Mouse (Mus musculus) CH12.LX (cell line): ENCODE results near the gene Slc4a4. TPM values are rescaled to one million over a fixed set of nuclear protein-coding genes. Genes with fewer than 3 reads are reported as not detected.
A peak's percentile ranks its signal among the peaks of the same experiment; 100 is the strongest.

Experiments
- DNase-seq: peaks from one replicate; pipeline ENCODE4 v3.0.0-alpha.2; 2013; ENCODE audit errors: extremely low read depth
- H3K27ac ChIP-seq: 2 replicates; pipeline ENCODE4 v1.5.1; 2012; ENCODE audit warnings: low read depth, mild to moderate bottlenecking, control low read depth, moderate library complexity; ENCODE audit not compliant: insufficient read depth
- H3K27me3 ChIP-seq: replicated peaks from 2 replicates; pipeline ENCODE3; 2012; ENCODE audit warnings: inconsistent platforms
- H3K36me3 ChIP-seq, 2 experiments: replicated peaks in 1 of 2; 2 replicates each; pipeline versions ENCODE3 to v1.6.1; 2012; ENCODE audit warnings: inconsistent platforms in 1 of 2, low read length in 1 of 2, mild to moderate bottlenecking in 1 of 2, mixed read lengths in 1 of 2, moderate library complexity in 1 of 2; ENCODE audit not compliant: control insufficient read depth in 1 of 2, insufficient read depth in 1 of 2
- H3K4me1 ChIP-seq, 2 experiments: 2 replicates each; pipeline ENCODE4 v1.6.1; 2012; ENCODE audit warnings: inconsistent platforms in 1 of 2, moderate library complexity in 1 of 2; ENCODE audit not compliant: insufficient read depth in 2 of 2, control insufficient read depth in 1 of 2
- H3K4me2 ChIP-seq: 2 replicates; pipeline ENCODE4 v1.6.1; 2012; ENCODE audit warnings: low read depth, mild to moderate bottlenecking, control low read depth; ENCODE audit not compliant: poor library complexity, insufficient read depth, severe bottlenecking
- H3K4me3 ChIP-seq, 3 experiments: fragments of 150-350 bp in 1 of 3; sonication (generic) in 1 of 3; replicated peaks in 1 of 3; 2 replicates each; pipeline versions ENCODE3 to v1.5.1; 2011 to 2012; ENCODE audit warnings: low read depth in 2 of 3, low read length in 2 of 3, mild to moderate bottlenecking in 2 of 3, moderate library complexity in 2 of 3, control low read depth in 1 of 3, improper control_type of control experiment in 1 of 3, inconsistent platforms in 1 of 3, mixed read lengths in 1 of 3; ENCODE audit not compliant: poor library complexity in 1 of 3
- H3K79me2 ChIP-seq: replicated peaks from 2 replicates; pipeline ENCODE4 v1.6.1; 2012; ENCODE audit warnings: mild to moderate bottlenecking, moderate library complexity; ENCODE audit not compliant: control insufficient read depth, poor library complexity, insufficient read depth, severe bottlenecking; ENCODE audit errors: extremely low read depth
- H3K9ac ChIP-seq: 2 replicates; pipeline ENCODE4 v1.6.1; 2012; ENCODE audit warnings: low read depth, mild to moderate bottlenecking, control low read depth, moderate library complexity; ENCODE audit not compliant: insufficient read depth
- H3K9me3 ChIP-seq: replicated peaks from 2 replicates; pipeline ENCODE3; 2012; ENCODE audit warnings: low read length, inconsistent platforms, mixed read lengths
- CHD1 ChIP-seq: IDR thresholded peaks from 2 replicates; pipeline ENCODE4 v1.6.1; 2012; ENCODE audit warnings: low read depth, low read length, improper control_type of control experiment, inconsistent platforms
- CTCF ChIP-seq, 2 experiments: IDR thresholded peaks in 1 of 2; conservative IDR thresholded peaks in 1 of 2; 2 replicates each; pipeline ENCODE4 v1.5.1; 2011 to 2012; ENCODE audit warnings: low read depth in 2 of 2, low read length in 2 of 2, improper control_type of control experiment in 1 of 2, inconsistent platforms in 1 of 2, mild to moderate bottlenecking in 1 of 2, moderate library complexity in 1 of 2
- E2F4 ChIP-seq: IDR thresholded peaks from 2 replicates; pipeline ENCODE4 v1.6.1; 2011; ENCODE audit warnings: low read depth, low read length, improper control_type of control experiment; ENCODE audit not compliant: insufficient replicate concordance
- ELF1 ChIP-seq: IDR thresholded peaks from 2 replicates; pipeline ENCODE4 v1.6.1; 2014; ENCODE audit warnings: low read depth, mild to moderate bottlenecking, inconsistent platforms, low read length, improper control_type of control experiment
- EP300 ChIP-seq: IDR thresholded peaks from 2 replicates; pipeline ENCODE4 v1.6.1; 2011; ENCODE audit warnings: low read length, improper control_type of control experiment
- ETS1 ChIP-seq: conservative IDR thresholded peaks from 2 replicates; pipeline ENCODE4 v1.6.1; 2012; ENCODE audit warnings: low read depth, mild to moderate bottlenecking, inconsistent platforms, low read length, improper control_type of control experiment, moderate library complexity
- IRF4 ChIP-seq: IDR thresholded peaks from 2 replicates; pipeline ENCODE4 v1.6.1; 2014; ENCODE audit warnings: low read depth, mild to moderate bottlenecking, inconsistent platforms, low read length, improper control_type of control experiment
- JUN ChIP-seq: IDR thresholded peaks from 2 replicates; pipeline ENCODE4 v1.6.1; 2011; ENCODE audit warnings: low read depth, mild to moderate bottlenecking, low read length, improper control_type of control experiment, moderate library complexity; ENCODE audit not compliant: insufficient read depth
- KAT2A ChIP-seq: IDR thresholded peaks from 2 replicates; pipeline ENCODE4 v1.6.1; 2012; ENCODE audit warnings: low read length, improper control_type of control experiment, inconsistent platforms; ENCODE audit not compliant: insufficient replicate concordance
- MAZ ChIP-seq: IDR thresholded peaks from 2 replicates; pipeline ENCODE4 v1.6.1; 2012; ENCODE audit warnings: low read depth, mild to moderate bottlenecking, inconsistent platforms, low read length, improper control_type of control experiment, moderate library complexity
- MXI1 ChIP-seq: IDR thresholded peaks from 2 replicates; pipeline ENCODE4 v1.6.1; 2011; ENCODE audit warnings: mild to moderate bottlenecking, low read depth, low read length, improper control_type of control experiment
- NELFE ChIP-seq: IDR thresholded peaks from 2 replicates; pipeline ENCODE4 v1.6.1; 2011; ENCODE audit warnings: low read depth, low read length, improper control_type of control experiment
- PAX5 ChIP-seq: IDR thresholded peaks from 2 replicates; pipeline ENCODE4 v1.6.1; 2012; ENCODE audit warnings: low read length, inconsistent platforms, mixed read lengths
- POLR2A ChIP-seq: IDR thresholded peaks from 2 replicates; pipeline ENCODE4 v1.6.1; 2011; ENCODE audit warnings: low read depth, mild to moderate bottlenecking, improper control_type of control experiment, low read length
- RAD21 ChIP-seq: IDR thresholded peaks from 2 replicates; pipeline ENCODE4 v1.6.1; 2011; ENCODE audit warnings: low read depth, mild to moderate bottlenecking, low read length, improper control_type of control experiment, moderate library complexity
- SIN3A ChIP-seq: IDR thresholded peaks from 2 replicates; pipeline ENCODE4 v1.6.1; 2012; ENCODE audit warnings: low read length, improper control_type of control experiment, inconsistent platforms
- SMC3 ChIP-seq: IDR thresholded peaks from 2 replicates; pipeline ENCODE4 v1.6.1; 2011; ENCODE audit warnings: low read depth, low read length, improper control_type of control experiment
- TBP ChIP-seq: conservative IDR thresholded peaks from 2 replicates; pipeline ENCODE4 v1.6.1; 2011; ENCODE audit warnings: low read depth, low read length, improper control_type of control experiment
- TCF12 ChIP-seq: IDR thresholded peaks from 2 replicates; pipeline ENCODE4 v1.6.1; 2014; ENCODE audit warnings: low read depth, mild to moderate bottlenecking, inconsistent platforms, low read length, improper control_type of control experiment
- USF2 ChIP-seq: conservative IDR thresholded peaks from 2 replicates; pipeline ENCODE4 v1.6.1; 2011; ENCODE audit warnings: low read depth, low read length, improper control_type of control experiment
- ZC3H11A ChIP-seq: IDR thresholded peaks from 2 replicates; pipeline ENCODE4 v1.6.1; 2012; ENCODE audit warnings: low read depth, mild to moderate bottlenecking, inconsistent platforms, low read length, improper control_type of control experiment
- ZKSCAN1 ChIP-seq: IDR thresholded peaks from 2 replicates; pipeline ENCODE4 v1.6.1; 2012; ENCODE audit warnings: low read depth, inconsistent platforms, low read length, improper control_type of control experiment, borderline replicate concordance
- ZMIZ1 ChIP-seq: IDR thresholded peaks from 2 replicates; pipeline ENCODE4 v1.6.1; 2012; ENCODE audit warnings: low read depth, mild to moderate bottlenecking, inconsistent platforms, low read length, improper control_type of control experiment
- ZNF384 ChIP-seq: IDR thresholded peaks from 2 replicates; pipeline ENCODE4 v1.6.1; 2012; ENCODE audit warnings: low read depth, low read length, improper control_type of control experiment, inconsistent platforms
- dilution Hi-C: fragments of 300-500 bp; cut with MboI; formaldehyde crosslinking; loops from 2 replicates; pipeline ENCODE4 v1.14.3; 2020; ENCODE audit warnings: low sequenced_read_pairs; ENCODE audit not compliant: extremely low pct_unique_long_range_greater_than_20kb, extremely low pct_ligation_motif_present
- in situ Hi-C: fragments of 300-500 bp; cut with MboI; formaldehyde crosslinking; loops from 3 replicates; pipeline ENCODE4 v1.14.3; 2019; ENCODE audit warnings: low sequenced_read_pairs, low pct_ligation_motif_present, low pct_unique_long_range_greater_than_20kb, mixed read lengths
- polyA plus RNA-seq: library from polyadenylated mRNA; unstranded; fragments of >175 nt; gene quantifications from 2 replicates; pipeline ENCODE4 v1.2.1, GENCODE M21; 2012; ENCODE audit warnings: low read depth; ENCODE audit not compliant: insufficient read length
- total RNA-seq, 2 experiments: library from RNA; depleted of rRNA; stranded (reverse); fragments of 300-350 nt in 1 of 2; fragments of >200 nt in 1 of 2; gene quantifications; 2 replicates each; pipeline ENCODE4 v1.2.3; 2012 to 2014

Slc4a4 gene
- total and polyA plus RNA-seq, 3 experiments = not detected

DNA sequence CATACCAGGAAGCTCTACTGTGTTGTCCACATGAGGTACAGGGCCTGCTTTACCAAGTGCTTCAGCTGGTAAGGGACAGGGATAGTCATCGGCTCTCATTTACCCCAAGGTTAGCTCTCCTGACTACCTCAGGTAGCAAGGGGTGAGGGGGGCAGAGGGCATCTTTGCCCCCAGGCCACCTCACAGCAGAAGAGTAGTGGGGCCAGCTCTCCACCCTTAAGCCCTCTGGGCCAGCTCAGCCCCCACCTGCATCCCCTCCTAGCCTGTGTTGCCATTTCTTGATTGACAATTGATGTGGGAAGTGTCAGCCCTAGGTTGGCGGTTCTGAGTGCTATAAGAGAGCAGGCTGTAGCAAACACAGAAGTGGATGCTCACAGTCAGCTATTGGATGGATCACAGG, 23.8 kb upstream of the Slc4a4 start:
- Histone ChIP-seq H3K4me1 (no peaks in the 10 kb centered on the region), H3K4me2 (no peak overlapping the region), H3K36me3 (no peaks in the 10 kb centered on the region), H3K27me3 (no peaks in the 10 kb centered on the region), H3K9me3 (no peaks in the 10 kb centered on the region), H3K79me2 (no peaks in the 10 kb centered on the region), H3K4me3 (no peak overlapping the region), H3K27ac (no peak overlapping the region), H3K9ac (no peak overlapping the region)
- dilution Hi-C loops = no loop called here
- in situ Hi-C loops = no loop called here
- no peak for DNase-seq
- no peak for TF ChIP-seq CHD1
- no peak for TF ChIP-seq SMC3
- TF ChIP-seq ETS1 = no peak
- no peak for TF ChIP-seq SIN3A
- no peak for TF ChIP-seq TCF12
- TF ChIP-seq USF2 = no peak
- TF ChIP-seq ZMIZ1 = no peak
- TF ChIP-seq EP300 = no peak
- no peak for TF ChIP-seq ZKSCAN1
- no peak for TF ChIP-seq KAT2A
- TF ChIP-seq RAD21 = no peak
- no peak for TF ChIP-seq TBP
- TF ChIP-seq POLR2A = no peak

DNA sequence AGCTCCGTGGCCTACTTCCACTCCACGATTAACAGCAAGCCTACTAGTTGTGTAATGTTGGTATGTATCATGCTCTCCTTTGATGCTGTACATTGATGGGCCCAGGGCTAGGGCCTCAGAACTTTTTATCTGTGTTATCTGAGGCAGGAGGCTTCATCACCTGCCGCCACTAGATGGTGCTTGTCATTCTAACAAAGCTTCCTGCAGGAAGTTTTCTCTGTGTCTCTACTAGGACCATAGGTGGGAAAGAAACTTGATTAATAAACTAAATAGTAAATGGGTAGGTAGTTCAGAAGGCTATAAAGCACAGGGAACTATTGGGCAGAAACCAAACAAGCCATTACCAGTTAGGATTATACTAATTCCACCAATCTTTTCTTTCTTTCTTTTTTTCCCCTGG, 2.5 kb upstream of the Slc4a4 start:
- dilution Hi-C loops (no loop called here), in situ Hi-C loops (no loop called here)

More for the DNA sequence above, 2.5 kb upstream of the Slc4a4 start:
- DNase-seq = peak; percentile 33
- no peak overlapping the region for H3K4me3 ChIP-seq
- H3K4me1 ChIP-seq = peaks cover 0 to 5% of the 10 kb centered on the region in 2 experiments; a peak in 1 of 4 replicates
- H3K27me3 ChIP-seq = no peaks in the 10 kb centered on the region
- no peak overlapping the region for H3K27ac ChIP-seq
- TF ChIP-seq ZC3H11A = no peak
- TF ChIP-seq ZMIZ1 = no peak
- TF ChIP-seq ELF1 = no peak
- TF ChIP-seq ZKSCAN1 = no peak
- 0 out of 2 replicates have a peak, but pooled peaks have one; percentile 28 for TF ChIP-seq MAZ
- no peak for TF ChIP-seq NELFE
- 0 out of 2 replicates have a peak, but pooled peaks have one; percentile 16 for TF ChIP-seq ZNF384
- peak; percentile 66 for TF ChIP-seq SMC3
- TF ChIP-seq MXI1 = no peak
- peak in 1 of 2 experiments; percentile 76; a peak in 2 of 4 replicates for TF ChIP-seq CTCF (conservative IDR thresholded peaks at IDR 0.05 in 1 of 2, IDR thresholded peaks at IDR 0.05 in 1 of 2; ENCODE audit: low read depth in 2 of 2, low read length in 2 of 2)
- no peak for TF ChIP-seq EP300
- no peak for TF ChIP-seq IRF4
- peak; percentile 54 for TF ChIP-seq RAD21
- TF ChIP-seq E2F4 = no peak
- TF ChIP-seq JUN = no peak
- TF ChIP-seq PAX5 = no peak
- no peak for TF ChIP-seq ETS1
- no peak for TF ChIP-seq CHD1
- no peak for TF ChIP-seq KAT2A
- H3K9ac ChIP-seq = no peak overlapping the region
- no peaks in the 10 kb centered on the region for H3K79me2 ChIP-seq
- peaks cover 8% of the 10 kb centered on the region for H3K9me3 ChIP-seq
- H3K4me2 ChIP-seq = no peak overlapping the region; the same call in 1 of the 2 replicates
- H3K36me3 ChIP-seq = no peaks in the 10 kb centered on the region
